28 mouse cellular contexts compared by ENCODE assay signal in genomic region chr17:44663872-44664271, GRCm38 (mm10).
DNase-seq lines count a peak whose midpoint lies in the region; ATAC-seq and TF ChIP-seq lines count a peak whose summit lies in the region.
"Had no signal": no experiment of that assay in that cellular context is flagged by ENCODE, and none has a peak within 500 bp of the region (broad histone marks: within the 10 kb centered on the region; RNA-seq: fewer than 3 reads in every experiment).

No protein-coding gene starts in this region.

- no peak for TF ChIP-seq POLR2A in bone marrow macrophage, adult 2 months (IDR thresholded peaks at IDR 0.05; ENCODE audit: borderline replicate concordance, low read depth, low read length)

- H3K27ac ChIP-seq in bone marrow macrophage, adult 2 months (ENCODE audit: insufficient read depth, low read depth, low read length), result peak overlapping the region; percentile 85
- H3K27ac ChIP-seq: embryonic facial prominence, embryonic 13.5 days; heart, embryonic 13.5 days; hindbrain, embryonic 10.5 days; kidney, embryonic 15.5 days; liver, embryonic 14.5 days; lung, embryonic 15.5 days; stomach, embryonic 15.5 days had no signal

- H3K4me1 ChIP-seq in bone marrow macrophage, adult 2 months (ENCODE audit: control insufficient read depth, insufficient read depth, low read length), result peaks cover 27% of the 10 kb centered on the region
- H3K4me1 ChIP-seq: kidney, embryonic 15.5 days; lung, embryonic 15.5 days; stomach, embryonic 15.5 days had no signal

- DNase-seq in CD4-positive, CD25-positive, alpha-beta regulatory T cell, adult 2 months (ENCODE audit: low read depth, low spot score), result peak; percentile 14
- peak; percentile 31 to 40 for DNase-seq in lung, postnatal 4 days
- DNase-seq in right cerebral cortex, postnatal 36 days (ENCODE audit: low spot score in 2 of 2), result no peak
- DNase-seq in right cerebral cortex, postnatal 25 days, result no peak
- DNase-seq in adrenal gland, postnatal 25 days, result no peak
- DNase-seq: cerebellum, adult 9-10 months; cerebellum, postnatal 36 days; gastrocnemius, adult 2 months; gastrocnemius, postnatal 36 days; heart, postnatal 10 days; kidney, adult 18-20 months; kidney, postnatal 25 days; midbrain, embryonic 14.5 days; right cerebral cortex, adult 18-20 months; thymus, adult 18-20 months; thymus, postnatal 25 days had no signal

- no peak for ATAC-seq in CD4-positive, CD25-positive, alpha-beta regulatory T cell, adult 4 months
- peak; percentile 90 for ATAC-seq in monocyte, adult 5-6 weeks (replicated peaks; ENCODE audit: insufficient number of reproducible peaks, low FRiP score, low TSS enrichment, poor library complexity, severe bottlenecking)
- ATAC-seq: forebrain, embryonic 16.5 days; hindbrain, embryonic 16.5 days had no signal

- no peak for TF ChIP-seq CTCF in bone marrow macrophage, adult 2 months (IDR thresholded peaks at IDR 0.05; ENCODE audit: low read depth, low read length)

- H3K4me3 ChIP-seq in bone marrow macrophage, adult 2 months (ENCODE audit: insufficient read depth, low read length), result no peak overlapping the region
- H3K4me3 ChIP-seq: embryonic facial prominence, embryonic 13.5 days; gastrocnemius, adult 2 months; heart, embryonic 13.5 days; hindbrain, embryonic 10.5 days; kidney, embryonic 15.5 days; lung, embryonic 15.5 days; stomach, embryonic 15.5 days had no signal

Comparison
In these comparisons a context has a peak if more than half of its experiments do, and no peak if none do; other contexts are left out.
1. DNase-seq: peak in CD4-positive, CD25-positive, alpha-beta regulatory T cell, adult 2 months (single experiment) and lung, postnatal 4 days (2 of 2); none in right cerebral cortex, postnatal 36 days (0 of 2), right cerebral cortex, postnatal 25 days (single experiment) and adrenal gland, postnatal 25 days (single experiment).